ENCODE assay signal across 22 mouse cellular contexts in genomic region chr8:70519606-70520005, GRCm38 (mm10).
"Had no signal": no experiment of that assay in that cellular context is flagged by ENCODE, and none has a peak within 500 bp of the region (broad histone marks: within the 10 kb centered on the region; RNA-seq: fewer than 3 reads in every experiment).

No protein-coding gene starts in this region.

- H3K27ac ChIP-seq: heart, adult 2 months; hindbrain, embryonic 14.5 days; intestine, embryonic 15.5 days; kidney, postnatal 0 days; limb, embryonic 10.5 days; limb, embryonic 12.5 days; liver, embryonic 14.5 days had no signal

- H3K9ac ChIP-seq: forebrain, postnatal 0 days; hindbrain, embryonic 14.5 days; intestine, embryonic 15.5 days; limb, embryonic 12.5 days; liver, embryonic 14.5 days had no signal

- H3K4me2 ChIP-seq: heart, embryonic 11.5 days; hindbrain, embryonic 14.5 days; intestine, embryonic 15.5 days; limb, embryonic 12.5 days had no signal

- H3K4me3 ChIP-seq: heart, adult 2 months; intestine, embryonic 15.5 days; limb, embryonic 10.5 days; limb, embryonic 12.5 days had no signal

- ATAC-seq: forebrain, postnatal 0 days; hindbrain, embryonic 16.5 days; inflammation-experienced regulatory T-cells, adult 6 months; intestine, embryonic 15.5 days; intestine, postnatal 0 days had no signal

- H3K27me3 ChIP-seq: intestine, embryonic 15.5 days; limb, embryonic 12.5 days had no signal

- H3K9me3 ChIP-seq: intestine, embryonic 15.5 days; limb, embryonic 10.5 days; limb, embryonic 12.5 days had no signal

- DNase-seq: forebrain, postnatal 0 days; gastrocnemius, postnatal 14 days; gastrocnemius, postnatal 36 days; heart, adult 11 months; heart, adult 2 months; heart, postnatal 10 days; heart, postnatal 4 days; kidney, adult 18-20 months; kidney, adult 8-10 months; kidney, postnatal 14 days; kidney, postnatal 36 days; layer of hippocampus, adult 9-11 months had no signal
